Mouse (Mus musculus): ENCODE results near the gene Rnf152. TPM values are rescaled to one million over a fixed set of nuclear protein-coding genes. Genes with fewer than 3 reads are reported as not detected.

Rnf152 gene
- total RNA-seq, 2 experiments from 2014 or later = 2.7 to 3.3 TPM

DNA sequence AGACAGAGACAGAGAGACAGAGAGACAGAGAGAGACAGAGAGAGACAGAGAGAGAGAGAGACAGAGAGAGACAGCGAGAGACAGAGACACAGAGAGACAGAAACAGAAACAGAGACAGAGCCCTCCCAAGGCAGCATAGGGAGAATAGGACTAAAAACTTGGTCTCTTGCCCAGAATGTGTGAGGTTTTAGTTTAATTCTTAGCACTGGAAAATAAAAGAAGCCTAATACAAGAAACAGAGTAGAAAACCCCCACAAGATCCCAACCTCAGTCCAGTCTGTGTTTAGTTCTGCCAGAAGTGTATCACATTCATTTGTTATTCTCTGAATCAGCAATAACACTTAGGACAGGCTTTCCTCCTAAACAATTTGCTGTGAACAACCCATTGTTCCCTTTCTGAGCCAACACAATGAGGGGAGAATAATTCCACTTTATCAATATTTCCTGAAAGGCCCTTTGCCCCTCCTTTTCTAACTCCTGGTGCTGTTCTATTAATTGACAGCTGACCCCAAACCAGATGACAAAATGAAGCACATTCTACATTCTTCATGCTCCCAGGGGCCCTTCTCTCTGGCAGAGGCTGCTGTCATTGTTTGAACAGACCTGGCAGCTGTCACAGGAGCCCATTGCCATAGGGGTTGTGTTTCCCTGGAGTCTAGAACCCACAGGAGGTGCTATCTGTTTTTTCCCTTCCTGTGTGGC lies 44.5 kb downstream of the Rnf152 start:
- no peak for DNase-seq

DNA sequence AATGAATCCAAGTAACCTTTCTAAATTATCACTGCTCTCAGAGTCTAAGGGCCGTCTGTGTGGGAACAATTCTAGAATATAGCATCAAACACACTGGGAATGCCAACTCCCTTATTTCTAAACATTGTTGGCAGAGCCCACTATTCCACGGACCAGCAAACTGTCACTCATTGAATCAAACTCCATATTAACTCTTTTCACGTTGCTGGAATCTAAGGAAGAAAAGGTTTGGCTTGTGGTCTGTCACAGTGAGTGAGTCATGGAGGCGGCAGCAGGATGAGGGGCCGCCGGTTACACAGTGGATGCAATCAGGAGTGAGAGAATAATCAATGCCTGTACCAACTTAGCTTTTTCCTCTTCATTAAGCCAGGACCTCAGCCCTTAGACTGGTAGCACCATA lies 54.3 kb downstream of the Rnf152 start:
- DNase-seq = no peak

DNA sequence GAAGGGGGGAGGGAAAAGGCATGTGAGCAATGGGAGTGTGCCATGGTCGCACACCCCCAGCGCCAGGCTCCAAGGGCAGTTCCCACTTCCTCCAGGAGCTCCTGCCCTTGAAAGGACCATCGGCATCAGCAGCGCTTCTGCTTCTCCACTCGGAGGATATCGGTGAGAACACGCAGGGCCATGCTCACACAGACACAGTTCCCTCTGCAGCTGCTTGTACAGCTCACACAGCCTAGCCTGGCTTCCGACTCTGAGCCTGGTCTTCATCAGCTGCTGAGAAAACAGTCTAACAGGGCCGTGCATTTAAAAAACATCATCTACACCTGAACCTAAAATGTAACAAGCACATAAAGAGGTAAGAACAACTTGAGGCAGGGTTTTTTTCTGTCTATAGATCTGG lies 54.7 kb downstream of the Rnf152 start:
- DNase-seq = no peak

DNA sequence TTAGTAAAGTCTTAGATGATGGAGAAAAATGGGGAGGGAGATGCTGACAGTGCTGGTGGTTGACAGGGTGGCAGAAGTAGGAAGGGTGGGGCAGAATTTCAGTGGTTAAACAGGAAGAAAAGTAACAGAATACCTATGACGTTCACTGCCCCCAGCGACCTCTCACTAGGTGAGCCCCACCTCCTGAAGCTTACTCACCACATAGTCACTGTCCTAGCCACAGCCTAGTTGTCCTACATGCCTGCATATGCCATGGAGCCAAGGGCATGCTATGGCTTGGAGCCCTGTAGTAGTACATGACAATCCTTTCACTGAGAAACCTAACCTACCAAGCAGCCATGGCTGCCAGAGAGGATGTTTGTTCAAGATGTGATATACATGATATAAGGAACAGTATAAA lies 64.7 kb downstream of the Rnf152 start:
- no peak for DNase-seq

DNA sequence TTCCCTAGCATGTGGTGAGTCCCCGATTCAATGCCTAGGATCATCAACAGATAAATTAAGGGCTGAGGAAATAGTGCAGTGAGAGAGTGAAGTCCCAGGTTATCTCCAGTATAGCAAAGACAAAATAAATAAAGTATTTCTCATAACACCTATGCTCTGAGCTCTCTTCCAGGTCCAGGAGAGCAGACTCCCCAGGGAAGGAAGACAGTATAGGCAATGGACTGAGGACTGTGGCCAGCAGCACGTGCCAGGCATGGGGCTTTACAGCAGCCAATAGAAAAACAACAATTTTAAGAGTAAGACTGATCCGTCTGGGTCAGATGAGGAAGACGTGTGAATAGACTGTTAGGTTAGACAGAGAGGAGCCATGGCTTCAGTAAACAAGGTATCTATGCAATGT lies 69.0 kb downstream of the Rnf152 start:
- no peak for DNase-seq

DNA sequence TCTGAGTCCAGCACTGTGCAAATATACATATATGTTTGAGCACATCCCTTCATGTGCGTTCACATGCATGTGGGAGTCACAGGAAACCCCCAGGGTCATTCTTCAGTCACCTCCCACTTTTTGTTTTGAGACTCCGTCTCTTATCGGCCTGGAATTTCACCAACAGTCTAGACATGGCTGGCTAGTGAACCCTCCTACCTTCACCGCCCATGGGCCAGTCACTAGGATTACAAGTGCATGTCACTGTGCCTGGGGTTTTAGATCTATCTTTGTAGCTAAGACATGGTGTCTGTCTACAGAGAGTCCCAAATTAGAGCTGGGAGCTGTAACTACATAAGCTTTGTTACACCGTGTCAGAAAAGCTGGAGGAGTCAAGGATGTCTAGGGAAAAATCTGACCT lies 69.6 kb downstream of the Rnf152 start:
- DNase-seq = no peak

DNA sequence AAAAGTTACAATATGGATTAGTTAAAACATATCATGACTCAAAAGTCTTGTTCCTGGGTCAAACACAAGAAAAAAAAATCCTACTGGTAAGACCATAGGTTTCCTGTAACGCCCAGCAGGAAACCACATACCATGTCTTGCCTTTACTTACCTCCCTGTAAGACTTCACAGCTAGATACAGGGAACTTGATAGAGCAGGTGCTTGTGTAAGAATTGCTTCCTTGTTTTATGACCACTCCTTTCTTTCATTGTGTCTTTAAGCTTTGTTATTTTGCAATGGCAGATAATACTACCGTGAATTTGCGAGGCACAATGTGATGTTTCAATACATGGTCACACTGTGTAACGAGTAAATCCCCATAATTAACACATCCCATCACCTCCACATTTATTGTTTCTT lies 71.5 kb downstream of the Rnf152 start:
- DNase-seq = no peak

DNA sequence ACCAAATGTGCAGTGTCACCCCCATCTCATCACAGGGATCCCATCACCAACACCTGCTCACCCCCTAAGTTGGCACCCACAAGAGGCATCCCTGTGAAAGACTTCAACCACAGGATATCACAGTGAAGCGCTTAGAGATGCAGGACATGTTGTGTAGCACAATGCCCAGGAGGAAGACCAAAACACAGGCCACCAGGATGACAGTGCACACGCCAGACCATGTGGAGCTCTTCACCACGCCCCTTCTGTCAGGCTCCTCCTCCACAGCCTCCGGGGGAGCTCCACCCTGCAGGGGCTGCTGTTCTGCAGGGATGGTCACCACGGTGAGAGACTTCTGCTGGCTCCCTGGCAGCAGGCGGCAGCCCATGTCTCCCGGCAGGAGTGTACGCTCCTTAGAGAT lies 72.4 kb downstream of the Rnf152 start:
- no peak for DNase-seq

DNA sequence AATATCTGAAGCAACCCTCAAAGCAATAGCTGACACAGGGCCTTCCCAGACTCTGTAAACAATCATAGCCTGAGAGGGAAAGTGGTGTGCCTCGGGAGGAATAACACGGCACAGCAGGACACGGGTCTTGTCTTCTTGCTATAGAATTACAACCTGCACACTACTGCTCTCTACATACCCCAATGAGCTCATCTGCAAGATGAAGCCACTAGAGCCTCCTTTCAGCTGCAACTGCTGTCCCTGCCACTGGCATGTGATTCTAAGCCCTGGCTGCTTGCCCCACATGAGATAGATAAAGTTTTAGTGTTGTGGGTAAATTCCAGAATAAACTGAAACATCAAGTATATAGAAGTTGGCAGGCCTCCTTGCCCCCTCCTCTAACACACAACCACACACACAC lies 75.2 kb downstream of the Rnf152 start:
- no peak for DNase-seq

DNA sequence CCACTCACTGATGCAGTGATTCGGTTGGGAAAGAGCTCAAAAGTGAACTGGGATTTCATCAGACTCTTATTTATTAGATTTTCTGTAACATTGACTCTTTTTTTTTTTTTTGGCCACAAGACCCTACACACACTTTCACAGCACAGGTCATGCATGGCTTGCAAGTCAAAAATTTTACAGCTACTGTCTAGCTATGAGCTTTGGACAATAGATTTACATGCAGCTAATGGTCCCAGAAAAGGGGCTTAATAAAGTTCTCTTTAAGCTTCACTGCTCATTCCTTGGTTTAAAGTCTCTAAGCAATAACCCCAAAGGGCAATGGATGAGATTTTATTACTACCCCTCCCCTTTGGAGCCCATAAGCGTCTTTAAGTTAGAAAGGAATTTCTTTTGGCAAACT lies 76.3 kb downstream of the Rnf152 start:
- DNase-seq = no peak

DNA sequence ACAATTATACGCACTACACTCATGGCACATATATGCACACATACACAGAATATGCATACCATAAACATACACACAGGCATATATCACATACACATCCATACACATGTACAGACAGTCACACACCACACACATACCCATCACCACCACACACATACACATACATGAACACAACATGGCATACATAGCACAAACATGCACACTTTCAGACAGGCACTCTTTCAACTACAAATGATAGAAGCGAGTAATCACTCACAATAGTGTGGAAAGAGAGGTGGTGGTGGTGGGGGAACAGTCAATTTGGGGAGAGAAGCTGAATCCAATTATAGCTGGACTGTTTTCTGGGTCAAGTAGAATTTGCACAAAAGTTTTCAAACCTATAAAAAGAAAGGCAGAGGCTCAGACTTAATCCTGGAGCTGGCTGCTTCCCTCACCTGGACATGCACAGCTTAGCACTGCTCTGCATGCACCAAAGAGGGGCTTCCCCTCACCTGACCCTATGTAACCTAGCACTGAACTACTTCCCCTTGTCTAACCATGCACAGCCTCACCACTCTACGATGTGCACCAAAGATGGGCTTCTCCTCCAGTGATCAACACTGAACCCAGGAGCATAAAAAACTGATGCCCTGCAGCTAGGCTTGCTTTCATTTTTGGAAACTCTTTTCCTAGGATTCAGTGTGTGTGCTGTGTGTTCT lies 81.9 kb downstream of the Rnf152 start:
- no peak for DNase-seq

DNA sequence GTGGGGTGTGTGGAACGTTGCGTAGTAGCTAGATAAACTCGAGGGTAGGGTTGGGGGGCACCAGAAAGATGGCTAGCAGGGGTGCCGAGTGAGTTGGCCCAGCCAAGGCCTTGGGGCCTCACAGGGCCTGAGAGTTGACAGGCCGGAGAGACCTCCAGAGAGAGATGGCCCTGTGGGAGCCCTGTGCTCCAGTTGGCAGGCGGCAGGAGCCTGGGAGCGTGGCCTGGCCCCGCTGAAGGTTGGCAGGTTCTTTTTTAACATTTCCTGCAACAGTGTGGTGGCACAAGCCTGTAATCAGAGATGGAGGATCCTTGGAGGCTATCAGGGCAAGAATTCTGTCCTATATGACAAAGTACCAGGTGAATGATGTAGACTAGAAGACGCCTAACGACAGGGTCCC lies 85.4 kb downstream of the Rnf152 start:
- DNase-seq = no peak

DNA sequence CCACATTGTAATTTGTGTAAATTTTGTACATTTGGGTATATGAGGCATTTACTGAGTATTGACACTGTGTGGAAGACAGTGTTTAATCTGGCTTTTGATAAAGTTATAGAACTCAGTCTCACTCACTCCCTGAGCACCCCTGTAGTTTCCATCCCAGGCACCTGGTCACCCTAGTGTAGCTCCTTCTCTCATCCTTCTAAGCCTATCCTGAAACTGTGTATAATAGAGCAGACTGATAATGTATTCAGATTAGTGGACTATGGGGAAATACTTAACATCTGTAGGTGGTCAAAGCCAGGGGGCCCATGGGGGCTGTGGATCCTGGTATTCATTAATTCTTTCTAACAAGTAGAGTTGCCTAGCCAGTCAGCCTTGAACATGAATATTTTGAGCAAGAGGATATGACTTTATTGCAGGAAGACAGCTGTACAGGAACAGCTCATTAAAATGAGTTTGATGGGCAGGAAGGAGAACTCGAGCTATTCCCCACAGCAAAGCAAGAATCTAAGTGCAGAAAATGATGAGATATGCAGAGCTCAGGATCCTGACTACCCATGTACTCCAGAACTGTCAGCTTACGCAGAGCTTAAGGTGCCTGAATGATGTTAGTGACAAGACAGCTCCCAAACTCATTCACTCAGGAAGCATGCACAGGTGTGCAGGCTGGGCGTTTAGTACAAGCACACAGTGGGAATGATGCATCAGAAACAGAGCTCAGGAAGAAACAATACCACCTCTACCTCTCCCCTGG lies 93.1 kb downstream of the Rnf152 start:
- DNase-seq = no peak

DNA sequence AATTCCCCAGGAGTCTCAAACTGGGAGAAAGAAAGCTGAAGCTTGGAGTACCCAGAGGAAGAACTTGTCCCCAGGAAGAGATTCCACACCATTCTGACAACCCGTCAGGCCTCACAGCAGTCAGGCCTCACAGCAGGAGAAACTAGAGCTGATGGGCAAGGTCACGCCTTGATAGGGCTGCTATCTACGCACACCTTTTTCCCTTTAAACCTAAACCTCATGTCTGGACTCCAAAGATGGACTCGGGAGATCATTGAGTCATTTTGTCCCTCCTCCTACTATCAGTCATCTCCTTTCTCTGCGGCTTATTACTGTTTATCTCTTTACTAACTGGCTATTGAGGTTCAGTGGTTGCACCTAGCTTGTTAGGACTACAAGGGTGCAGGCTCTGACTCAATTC lies 96.3 kb downstream of the Rnf152 start:
- no peak for DNase-seq

DNA sequence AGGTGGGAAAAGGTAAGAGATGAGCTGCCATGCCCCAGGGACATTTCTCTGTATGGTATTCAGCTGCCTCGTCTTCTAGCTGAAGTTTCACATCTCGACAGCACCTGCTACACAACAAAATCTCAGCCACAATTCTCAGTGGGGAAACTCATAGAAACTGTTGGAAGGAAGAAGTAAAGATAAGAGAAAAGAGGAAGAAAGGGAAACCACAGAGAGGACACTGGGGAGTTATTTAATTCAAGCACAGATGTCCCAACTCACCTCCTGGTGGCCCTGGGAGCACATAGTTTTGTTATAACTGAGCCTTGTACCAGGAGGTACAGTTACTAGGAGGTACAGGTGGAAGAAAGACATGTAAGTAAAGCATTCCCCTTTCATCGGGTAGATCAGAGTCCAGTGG lies 99.3 kb downstream of the Rnf152 start:
- no peak for DNase-seq

DNA sequence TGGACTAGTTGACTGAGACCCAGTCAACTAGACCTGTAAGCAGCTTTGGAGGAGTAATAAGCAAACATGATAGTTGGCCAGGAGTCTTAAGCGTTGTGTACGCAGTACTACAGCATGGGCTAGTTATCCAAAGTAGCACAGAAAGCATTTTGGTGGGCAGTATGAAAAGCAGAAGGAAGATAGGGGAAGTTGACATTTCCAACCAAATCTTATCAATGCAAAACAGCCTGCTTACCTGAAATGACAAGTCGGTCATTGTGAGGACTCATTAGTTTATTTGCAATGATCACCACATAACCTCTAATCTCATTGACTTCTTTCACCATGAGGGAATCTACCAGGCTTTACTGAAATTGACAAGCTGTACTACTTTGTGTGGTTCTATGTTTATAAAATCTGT lies 107.3 kb downstream of the Rnf152 start:
- DNase-seq = no peak

DNA sequence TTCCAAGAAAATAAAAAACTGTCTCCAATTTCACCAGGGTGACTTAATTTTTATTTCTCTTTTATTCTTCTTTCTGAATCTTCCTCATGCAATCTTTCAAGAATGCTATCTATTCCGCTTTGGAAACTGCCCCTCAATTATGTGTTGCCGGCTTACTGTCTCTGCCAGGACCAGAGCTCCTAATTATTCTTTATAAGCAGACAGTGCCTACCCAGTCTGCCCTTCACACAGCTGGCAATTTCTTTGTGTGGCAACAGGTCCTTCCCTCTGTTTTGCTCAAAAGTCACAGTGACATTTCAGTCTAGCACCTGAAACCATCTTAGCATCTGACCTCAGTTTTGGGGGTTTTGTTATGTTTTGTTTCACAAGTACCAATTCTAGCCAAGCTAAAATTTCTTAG lies 109.9 kb downstream of the Rnf152 start:
- no peak for DNase-seq

DNA sequence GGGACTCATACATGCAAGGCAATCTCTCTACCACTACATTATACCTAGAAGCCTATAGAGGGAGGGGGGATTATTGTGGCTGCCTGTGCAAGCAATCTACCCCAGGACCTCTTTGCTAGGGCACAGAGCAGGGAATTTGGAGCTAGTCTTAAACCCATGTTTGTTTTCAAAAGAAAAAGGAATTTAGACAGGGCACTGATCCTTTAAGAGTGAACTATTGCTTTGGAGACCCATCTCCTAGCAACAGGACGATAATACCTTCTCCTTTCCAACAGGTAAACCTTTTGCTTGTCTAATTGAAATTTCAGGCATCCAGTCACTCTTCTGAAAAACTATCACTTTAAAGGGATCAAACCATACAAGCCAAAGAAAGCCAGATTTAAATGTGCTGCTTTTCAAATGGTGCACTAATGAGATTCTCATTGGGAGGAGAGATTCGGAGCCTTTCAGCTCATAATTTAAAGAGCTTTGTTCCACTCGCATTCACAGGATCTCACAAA lies 110.4 kb downstream of the Rnf152 start:
- no peak for DNase-seq

DNA sequence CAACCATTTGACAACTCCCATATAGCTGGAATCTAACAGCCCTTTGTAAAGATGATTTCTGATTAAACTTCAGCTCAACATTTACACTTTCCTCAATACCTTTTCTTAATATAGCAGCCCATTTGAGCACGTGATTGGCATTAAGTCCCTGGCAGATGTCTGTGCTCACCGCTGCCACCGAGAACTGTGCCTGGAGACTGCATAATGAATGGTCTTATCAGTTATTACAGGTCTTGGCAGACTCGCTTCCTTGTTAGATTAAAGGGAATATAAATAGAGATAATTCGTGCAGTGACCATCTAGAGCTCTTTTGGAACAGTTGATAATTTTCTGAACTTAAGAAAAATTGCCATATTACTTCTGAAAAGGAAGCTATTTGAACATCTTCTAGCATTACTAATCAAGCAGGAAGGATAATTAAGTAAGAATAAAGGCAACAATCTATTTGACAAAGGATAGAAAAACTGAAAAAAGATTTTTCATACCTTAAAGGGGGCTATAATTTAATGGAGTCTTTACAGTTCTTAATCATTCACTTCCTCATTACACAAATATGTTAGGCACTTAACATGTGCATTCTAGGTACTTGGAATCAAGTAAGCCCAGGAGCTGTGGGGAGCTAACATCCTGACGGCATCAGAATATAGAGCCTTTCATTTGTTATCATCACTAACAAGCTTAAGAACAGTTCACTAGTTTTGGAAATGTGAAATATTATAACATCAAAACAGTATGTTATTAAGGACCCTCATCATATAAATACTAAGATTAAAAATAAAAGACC lies 113.0 kb downstream of the Rnf152 start:
- DNase-seq = no peak

DNA sequence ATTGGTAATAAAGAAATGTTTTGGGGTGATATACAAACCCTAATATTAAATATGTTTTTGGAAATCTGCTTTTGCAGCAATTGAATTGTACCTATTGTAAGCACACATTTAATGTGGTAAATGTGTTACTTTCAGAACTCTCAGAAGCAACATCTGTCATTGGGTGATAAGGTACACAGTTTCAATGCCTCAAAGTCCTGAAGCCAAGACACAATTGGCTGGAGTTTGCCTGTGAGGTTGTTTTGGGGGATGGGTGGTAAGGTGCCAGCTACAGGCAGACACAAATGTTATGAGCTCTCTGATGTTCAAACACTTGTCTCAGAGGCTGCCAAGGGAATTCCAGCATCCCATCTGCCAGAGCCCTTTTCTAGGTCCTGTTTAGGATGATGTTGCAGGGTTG lies 116.3 kb downstream of the Rnf152 start:
- DNase-seq = no peak

Data from layer of hippocampus, postnatal 36 days (tissue).